Mouse (Mus musculus): ENCODE measurements at regions not wholly inside any gene's neighbourhood (a gene's known extent, or its start where the extent isn't known, plus 50 kb on each side); places are given as distances from the start of the nearest gene placed in this dataset.
A peak's percentile ranks its signal among the peaks of the same experiment; 100 is the strongest.

GRCm38 (mm10) chr17:84071855-84072254 lies 115.9 kb downstream of the Zfp36l2 start:
- no peak for DNase-seq

GRCm38 (mm10) chr17:84070596-84070995 lies 117.2 kb downstream of the Zfp36l2 start:
- no peak for DNase-seq

GRCm38 (mm10) chr17:84067102-84067501 lies 120.6 kb downstream of the Zfp36l2 start:
- DNase-seq: no peak

- no peak for DNase-seq
These were observed 124.0 kb downstream of the Zfp36l2 start for GRCm38 (mm10) chr17:84063791-84064190.

- DNase-seq: no peak
These were observed 126.1 kb downstream of the Zfp36l2 start for GRCm38 (mm10) chr17:84061621-84062020.

- no peak for DNase-seq
These were observed 131.3 kb downstream of the Zfp36l2 start for GRCm38 (mm10) chr17:84056469-84056868.

GRCm38 (mm10) chr17:84052437-84052836 lies 135.3 kb downstream of the Zfp36l2 start:
- no peak for DNase-seq

GRCm38 (mm10) chr17:84051212-84051611 lies 136.5 kb downstream of the Zfp36l2 start:
- no peak for DNase-seq

- DNase-seq: no peak
These were observed 139.2 kb downstream of the Zfp36l2 start for GRCm38 (mm10) chr17:84048533-84048932.

- no peak for DNase-seq
These were observed 140.2 kb downstream of the Zfp36l2 start for GRCm38 (mm10) chr17:84047520-84047919.

GRCm38 (mm10) chr17:84045812-84046211 lies 141.9 kb downstream of the Zfp36l2 start:
- DNase-seq: no peak

- no peak for DNase-seq
These were observed 143.2 kb downstream of the Zfp36l2 start for GRCm38 (mm10) chr17:84044472-84044936.

GRCm38 (mm10) chr17:84043102-84043501 lies 144.6 kb downstream of the Zfp36l2 start:
- DNase-seq: no peak

- no peak for DNase-seq
These were observed 148.3 kb downstream of the Zfp36l2 start for GRCm38 (mm10) chr17:84039444-84039843.

GRCm38 (mm10) chr17:84037580-84038304 lies 150.0 kb downstream of the Zfp36l2 start:
- no peak for DNase-seq

- no peak for DNase-seq
These were observed 151.7 kb downstream of the Zfp36l2 start for GRCm38 (mm10) chr17:84036056-84036455.

- DNase-seq: no peak
These were observed 152.9 kb downstream of the Zfp36l2 start for GRCm38 (mm10) chr17:84034801-84035200.

GRCm38 (mm10) chr17:84032441-84032840 lies 155.3 kb downstream of the Zfp36l2 start:
- DNase-seq: no peak

GRCm38 (mm10) chr17:84031833-84032232 lies 155.9 kb downstream of the Zfp36l2 start:
- DNase-seq: no peak

GRCm38 (mm10) chr17:84031381-84031780 lies 156.4 kb downstream of the Zfp36l2 start:
- no peak for DNase-seq

- no peak for DNase-seq
These were observed 157.0 kb downstream of the Zfp36l2 start for GRCm38 (mm10) chr17:84030699-84031098.

- DNase-seq: peak; percentile 48
These were observed 159.4 kb downstream of the Zfp36l2 start for GRCm38 (mm10) chr17:84028157-84028970.

GRCm38 (mm10) chr17:84027275-84027674 lies 160.5 kb downstream of the Zfp36l2 start:
- DNase-seq: no peak

GRCm38 (mm10) chr17:84026110-84026509 lies 161.6 kb downstream of the Zfp36l2 start:
- DNase-seq: no peak

Data from cerebellum, adult 11 months (tissue).